Comparison of ENCODE assay signal across 19 mouse cellular contexts in genomic region chr16:77152288-77152687, GRCm38 (mm10).
DNase-seq lines count a peak whose midpoint lies in the region; ATAC-seq lines count a peak whose summit lies in the region.
"Had no signal": no experiment of that assay in that cellular context is flagged by ENCODE, and none has a peak within 500 bp of the region (broad histone marks: within the 10 kb centered on the region; RNA-seq: fewer than 3 reads in every experiment).

No protein-coding gene starts in this region.

- H3K27ac ChIP-seq in midbrain, embryonic 11.5 days (ENCODE audit: low read depth, low read length), result no peak overlapping the region
- H3K27ac ChIP-seq: forebrain, embryonic 10.5 days; heart, embryonic 10.5 days; hindbrain, embryonic 10.5 days; limb, embryonic 13.5 days; liver, embryonic 14.5 days; midbrain, embryonic 12.5 days; neural tube, embryonic 12.5 days had no signal

- intact Hi-C loops in left cerebral cortex, postnatal 14 days (cut with DNase I), result no loop called here

- no peak for ATAC-seq in inflammation-experienced regulatory T-cells, adult 6 months
- ATAC-seq in midbrain, embryonic 11.5 days (ENCODE audit: low FRiP score), result no peak

- H3K4me2 ChIP-seq in midbrain, embryonic 11.5 days, result no peak overlapping the region
- H3K4me2 ChIP-seq: limb, embryonic 13.5 days; midbrain, embryonic 12.5 days; neural tube, embryonic 12.5 days had no signal

- no peaks in the 10 kb centered on the region for H3K36me3 ChIP-seq in midbrain, embryonic 11.5 days (ENCODE audit: control insufficient read depth, insufficient read depth, low read length)
- H3K36me3 ChIP-seq: forebrain, embryonic 10.5 days; heart, embryonic 10.5 days; hindbrain, embryonic 10.5 days; limb, embryonic 13.5 days; midbrain, embryonic 12.5 days; neural tube, embryonic 12.5 days had no signal

- no peaks in the 10 kb centered on the region for H3K4me1 ChIP-seq in midbrain, embryonic 11.5 days (ENCODE audit: control insufficient read depth, insufficient read depth, low read length)
- H3K4me1 ChIP-seq: forebrain, embryonic 10.5 days; heart, embryonic 10.5 days; hindbrain, embryonic 10.5 days; limb, embryonic 13.5 days; midbrain, embryonic 12.5 days; neural tube, embryonic 12.5 days had no signal

- no peaks in the 10 kb centered on the region for H3K9me3 ChIP-seq in midbrain, embryonic 11.5 days (ENCODE audit: control insufficient read depth, low read length)
- H3K9me3 ChIP-seq: forebrain, embryonic 10.5 days; heart, embryonic 10.5 days; hindbrain, embryonic 10.5 days; limb, embryonic 13.5 days; midbrain, embryonic 12.5 days; neural tube, embryonic 12.5 days had no signal

- DNase-seq in cerebellum, adult 11-12 months, result peak; percentile 20
- no peak for DNase-seq in cerebellum, postnatal 4 days (ENCODE audit: low spot score in 2 of 2)
- DNase-seq in right cerebral cortex, adult 18-20 months, result peak; percentile 45
- no peak for DNase-seq in right cerebral cortex, postnatal 4 days
- DNase-seq in left cerebral cortex, postnatal 14 days (ENCODE audit: low spot score in 2 of 2), result peak; percentile 36 to 46
- no peak for DNase-seq in embryo, embryonic 10.5 days (ENCODE audit: low spot score)
- no peak for DNase-seq in midbrain, embryonic 11.5 days (ENCODE audit: low spot score, missing footprints)
- DNase-seq: adrenal gland, adult 2 months; kidney, adult 2 months; kidney, postnatal 10 days; thymus, postnatal 14 days had no signal

- WGBS in midbrain, embryonic 11.5 days, result 88% methylated on average over 1 of the region's 1 CpGs

- H3K4me3 ChIP-seq in midbrain, embryonic 11.5 days (ENCODE audit: low read depth, low read length), result no peak overlapping the region
- H3K4me3 ChIP-seq: forebrain, embryonic 10.5 days; heart, embryonic 10.5 days; hindbrain, embryonic 10.5 days; limb, embryonic 13.5 days; midbrain, embryonic 12.5 days; neural tube, embryonic 12.5 days had no signal

- no peaks in the 10 kb centered on the region for H3K27me3 ChIP-seq in midbrain, embryonic 11.5 days (ENCODE audit: control insufficient read depth, insufficient read depth, low read length)
- H3K27me3 ChIP-seq: limb, embryonic 13.5 days; midbrain, embryonic 12.5 days; neural tube, embryonic 12.5 days had no signal

- no peak overlapping the region for H3K9ac ChIP-seq in midbrain, embryonic 11.5 days (ENCODE audit: low read length)
- H3K9ac ChIP-seq: limb, embryonic 13.5 days; liver, embryonic 14.5 days; midbrain, embryonic 12.5 days; neural tube, embryonic 12.5 days had no signal

Comparison
In these comparisons a context has a peak if more than half of its experiments do, and no peak if none do; other contexts are left out.
1. DNase-seq: peak in cerebellum, adult 11-12 months (single experiment), right cerebral cortex, adult 18-20 months (single experiment) and left cerebral cortex, postnatal 14 days (2 of 2); none in cerebellum, postnatal 4 days (0 of 2), right cerebral cortex, postnatal 4 days (single experiment), embryo, embryonic 10.5 days (single experiment) and midbrain, embryonic 11.5 days (single experiment).